Mouse (Mus musculus): ENCODE measurements at regions not wholly inside any gene's neighbourhood (a gene's known extent, or its start where the extent isn't known, plus 50 kb on each side); places are given as distances from the start of the nearest gene placed in this dataset.

- DNase-seq, result no peak
These were observed 313.9 kb downstream of the Glrx3 start for GRCm38 (mm10) chr7:137751151-137751859.

GRCm38 (mm10) chr7:137765961-137766360 is 328.5 kb downstream of the Glrx3 start:
- no peak for DNase-seq

- no peak for DNase-seq
These were observed 329.3 kb downstream of the Glrx3 start for GRCm38 (mm10) chr7:137766721-137767120.

- DNase-seq, result no peak
These were observed 335.9 kb downstream of the Glrx3 start for GRCm38 (mm10) chr7:137773051-137773964.

- DNase-seq, result no peak
These were observed 336.5 kb downstream of the Glrx3 start for GRCm38 (mm10) chr7:137773965-137774310.

GRCm38 (mm10) chr7:137783954-137784353 is 346.5 kb downstream of the Glrx3 start:
- DNase-seq, result peak; percentile 11

- DNase-seq, result peak; percentile 8
These were observed 367.9 kb downstream of the Glrx3 start for GRCm38 (mm10) chr7:137805361-137805760.

- no peak for DNase-seq
These were observed 375.4 kb downstream of the Glrx3 start for GRCm38 (mm10) chr7:137812839-137813238.

- no peak for DNase-seq
These were observed 403.1 kb downstream of the Glrx3 start for GRCm38 (mm10) chr7:137840520-137840919.

- DNase-seq, result no peak
These were observed 403.6 kb downstream of the Glrx3 start for GRCm38 (mm10) chr7:137841044-137841443.

- peak; percentile 70 for DNase-seq
These were observed 404.2 kb downstream of the Glrx3 start for GRCm38 (mm10) chr7:137841456-137842100.

- DNase-seq, result no peak
These were observed 410.4 kb downstream of the Glrx3 start for GRCm38 (mm10) chr7:137847856-137848255.

GRCm38 (mm10) chr7:137851061-137851460 is 413.6 kb downstream of the Glrx3 start:
- DNase-seq, result no peak

- DNase-seq, result no peak
These were observed 422.3 kb downstream of the Glrx3 start for GRCm38 (mm10) chr7:137859681-137860080.

- DNase-seq, result no peak
These were observed 423.1 kb downstream of the Glrx3 start for GRCm38 (mm10) chr7:137860520-137860919.

- no peak for DNase-seq
These were observed 427.5 kb downstream of the Glrx3 start for GRCm38 (mm10) chr7:137864912-137865311.

GRCm38 (mm10) chr7:137865457-137865856 is 428.0 kb downstream of the Glrx3 start:
- no peak for DNase-seq

GRCm38 (mm10) chr7:137866880-137867279 is 429.5 kb downstream of the Glrx3 start:
- DNase-seq, result no peak

GRCm38 (mm10) chr7:137868501-137868900 is 431.1 kb downstream of the Glrx3 start:
- DNase-seq, result no peak

- no peak for DNase-seq
These were observed 437.9 kb downstream of the Glrx3 start for GRCm38 (mm10) chr7:137875306-137875705.

- no peak for DNase-seq
These were observed 441.9 kb downstream of the Glrx3 start for GRCm38 (mm10) chr7:137879296-137879695.

GRCm38 (mm10) chr7:137882876-137883275 is 445.5 kb downstream of the Glrx3 start:
- no peak for DNase-seq

GRCm38 (mm10) chr7:137883701-137884100 is 446.3 kb downstream of the Glrx3 start:
- no peak for DNase-seq

Data from adrenal gland, adult 2 months (tissue).